Mouse (Mus musculus) yolk sac, embryonic 10.5 days (tissue): ENCODE data around the gene Tex11.
A peak's percentile ranks its signal among the peaks of the same experiment; 100 is the strongest.
"Not testable (repeated sequence)": the region's sequence is repeated elsewhere in the genome, so short reads cannot be mapped to it uniquely, and the experiment has no call there.

Experiments used
- DNase-seq: peaks from one replicate; pipeline ENCODE4 v3.0.0-alpha.2; 2017; ENCODE audit warnings: low spot score

The Tex11 gene

DNA sequence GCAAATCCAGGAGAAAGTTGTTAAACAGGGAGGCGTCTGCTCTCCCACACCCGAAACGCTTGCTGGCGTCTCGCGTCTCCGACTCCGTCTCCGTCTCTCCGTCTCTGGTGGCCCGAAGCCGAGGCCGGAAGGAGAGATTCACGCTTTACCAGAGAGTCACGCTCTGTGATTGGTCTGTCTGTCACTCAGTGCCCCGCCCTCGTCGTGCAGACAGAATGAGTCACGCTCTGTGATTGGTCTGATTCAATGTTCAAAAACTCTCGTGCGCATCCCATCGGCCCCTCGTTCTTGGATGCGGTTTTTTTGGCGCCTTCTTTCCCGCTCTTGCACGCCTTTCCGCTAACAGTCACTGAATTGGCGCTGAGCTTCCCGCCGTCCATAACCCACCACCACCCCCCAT, at the start of gene Tex11:
TSS of gene Tex11 (minus strand) at position 127 of the 400 bp plus-strand sequence.
- no peak for DNase-seq

DNA sequence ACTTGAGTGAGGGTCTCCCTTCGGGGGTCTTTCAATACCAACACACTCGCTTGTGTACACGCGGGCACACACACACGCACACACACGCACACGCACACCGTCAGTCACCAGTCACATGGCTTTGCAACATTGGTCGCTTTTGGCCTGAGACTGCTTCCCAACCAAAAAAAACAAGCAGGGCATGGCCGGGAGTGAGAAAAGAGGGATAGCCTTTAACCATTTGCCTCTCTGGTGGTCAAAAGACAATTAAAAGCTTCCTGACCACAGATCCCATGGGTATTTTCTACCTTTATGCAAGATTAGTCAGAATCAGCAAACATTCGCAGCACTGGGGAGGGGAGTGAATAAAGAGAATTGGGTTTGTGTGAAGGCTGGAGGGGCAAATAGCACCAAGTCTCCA, 26.5 kb upstream of the Tex11 start, which contains the start of gene Slc7a3:
TSS of gene Slc7a3 (minus strand) at position 101 of the 400 bp plus-strand sequence.
- DNase-seq, result no peak

DNA sequence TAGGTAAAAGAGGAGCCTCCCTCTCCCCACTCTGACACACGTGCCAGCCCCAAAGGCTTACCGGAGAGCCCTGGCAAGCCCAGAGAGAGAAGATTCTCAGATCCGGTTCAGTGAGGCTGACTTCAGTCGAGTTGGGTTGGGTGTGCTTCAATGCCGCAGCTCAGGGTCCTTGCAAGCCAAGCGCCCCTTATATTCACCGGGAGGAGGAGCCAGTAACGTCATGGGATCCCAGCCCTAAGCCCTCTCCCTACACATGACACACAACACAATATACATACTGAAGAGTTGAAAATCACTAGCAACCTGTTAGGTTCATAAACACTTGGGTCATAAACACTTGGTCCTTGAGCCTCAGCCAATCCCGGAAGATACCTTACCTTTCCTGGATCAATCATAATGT, 25.7 kb upstream of the Tex11 start:
- DNase-seq, result not testable (repeated sequence)

DNA sequence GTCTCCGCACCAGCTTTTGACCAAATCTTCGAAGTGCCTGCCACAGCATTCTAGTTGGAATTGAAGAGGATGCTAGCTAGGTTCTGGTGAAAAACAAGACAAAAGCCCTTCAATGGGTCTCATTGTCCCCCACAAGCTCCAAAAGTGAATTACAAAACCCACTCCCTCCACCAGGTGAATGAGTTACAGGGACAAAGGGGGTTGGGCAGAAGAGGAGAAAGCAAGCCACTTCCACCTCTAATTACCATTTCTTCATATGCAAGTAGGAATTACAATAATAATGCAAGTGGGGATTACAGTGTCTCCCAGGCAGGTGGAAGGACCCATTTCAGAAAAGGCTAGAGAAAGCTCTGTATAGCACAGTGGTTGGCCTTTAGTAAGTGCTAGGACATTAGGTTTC, 24.7 kb upstream of the Tex11 start:
- no peak for DNase-seq

DNA sequence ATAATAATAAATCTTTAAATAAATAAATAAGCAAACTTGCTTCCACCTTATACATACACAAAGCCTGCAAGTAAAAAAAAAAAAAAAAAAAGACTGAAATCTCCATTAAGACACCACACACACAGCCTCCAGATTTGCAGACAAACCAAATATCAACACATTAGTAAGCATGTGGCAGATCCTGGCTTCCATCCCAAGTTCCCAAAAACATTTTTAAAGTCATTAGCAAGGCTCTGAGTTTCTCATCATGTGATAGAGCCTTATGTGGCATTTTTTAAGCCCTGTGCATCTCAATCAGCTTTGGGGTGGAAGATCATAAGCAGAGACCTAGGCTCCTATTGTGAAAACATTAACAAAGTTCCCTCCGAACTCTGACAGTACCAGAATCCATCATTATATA, 5.8 kb upstream of the Tex11 start:
- DNase-seq, result no peak

DNA sequence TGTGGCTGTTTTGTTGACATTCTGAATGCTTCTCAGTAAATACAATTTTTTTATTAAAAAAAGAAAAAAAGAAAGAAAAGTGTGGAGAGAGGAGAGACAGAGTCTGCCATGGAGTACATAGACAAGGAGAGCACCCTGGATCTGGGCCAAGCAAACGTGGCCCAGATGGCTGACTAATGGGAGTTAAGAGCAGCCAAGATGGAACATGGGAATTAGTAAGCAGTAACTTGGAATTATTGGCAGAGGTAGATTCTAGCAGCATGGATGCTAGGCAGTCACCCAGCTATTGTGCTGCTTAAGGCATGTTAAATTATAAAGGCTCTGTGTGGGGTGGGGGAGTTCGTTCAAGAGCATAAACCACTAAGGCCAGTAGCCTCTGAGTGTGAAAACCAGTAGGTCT, 4.0 kb upstream of the Tex11 start:
- DNase-seq, result no peak

DNA sequence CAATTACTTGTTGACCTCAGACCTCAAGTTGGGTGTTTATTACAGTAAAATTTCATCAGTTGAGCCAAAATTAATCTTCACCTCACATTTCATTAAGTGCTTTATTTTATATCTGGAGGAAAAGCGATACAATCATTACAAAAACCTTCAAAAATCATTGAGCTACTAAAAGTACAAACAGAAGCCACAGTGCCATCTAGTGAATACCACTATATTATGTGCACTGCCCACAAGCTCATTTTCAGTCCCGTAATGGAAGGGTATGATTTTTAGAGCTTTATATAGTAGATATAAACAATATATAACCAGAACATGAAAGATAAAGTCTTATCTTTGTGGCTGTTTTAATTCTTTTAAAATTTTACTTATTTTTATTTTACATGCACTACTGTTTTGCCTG, 115.8 kb downstream of the Tex11 start:
- DNase-seq, result no peak

DNA sequence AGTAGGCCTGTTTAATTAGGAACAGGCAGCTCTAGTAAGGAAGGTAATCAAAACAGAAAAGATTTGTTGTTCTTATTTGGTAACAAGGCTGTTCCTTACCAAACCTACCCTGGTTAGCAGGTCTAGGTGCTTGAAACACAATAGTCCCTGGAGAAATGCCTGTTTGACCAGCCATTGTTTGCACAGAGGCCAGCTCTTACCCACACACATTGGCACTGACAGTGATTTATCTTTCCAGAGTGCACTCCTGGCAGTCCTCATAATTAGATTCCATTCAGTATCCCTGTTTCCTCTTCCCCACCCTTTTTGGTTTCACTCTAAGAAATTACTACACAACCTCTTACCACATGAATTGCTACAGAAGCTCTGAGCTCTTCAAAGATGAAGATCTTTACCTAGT, 220.3 kb downstream of the Tex11 start:
- DNase-seq, result no peak

DNA sequence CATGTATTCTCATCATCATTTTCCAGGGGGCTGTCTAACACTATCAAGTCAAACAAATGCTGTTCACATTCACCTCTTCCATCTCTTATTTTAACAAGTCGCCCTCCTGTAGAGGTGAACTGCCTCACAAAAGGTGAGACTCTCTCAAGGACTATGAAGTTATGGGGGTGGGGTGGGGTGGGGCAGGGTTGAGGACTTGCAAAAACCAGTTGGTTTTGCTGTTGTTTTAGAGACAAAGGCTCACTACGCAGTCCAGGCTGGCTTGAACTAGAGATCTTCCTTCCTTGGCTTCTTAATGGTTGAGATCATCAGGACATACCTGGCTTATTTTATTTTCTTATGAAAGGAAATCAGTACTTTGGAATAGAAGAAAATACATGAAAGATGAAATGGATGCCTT, 226.7 kb downstream of the Tex11 start:
- DNase-seq, result no peak

DNA sequence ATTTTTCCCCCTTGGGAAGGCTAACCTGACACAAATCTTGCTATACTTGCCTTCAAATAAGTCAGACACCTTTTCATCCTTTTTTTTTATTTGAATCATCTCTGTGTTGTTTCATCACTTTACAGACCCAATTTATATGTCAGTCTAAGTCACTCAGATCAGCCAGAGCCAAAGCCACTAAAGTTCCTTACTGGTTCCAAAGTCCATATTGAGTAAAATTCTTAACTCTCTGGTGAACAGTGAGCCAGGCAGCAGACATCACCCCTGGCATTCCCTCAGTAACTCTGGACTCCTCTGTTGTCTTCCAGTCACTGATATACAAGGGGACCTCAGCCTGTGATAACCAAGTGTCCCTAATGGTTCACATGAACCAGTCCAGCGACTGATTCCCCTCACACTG, 233.9 kb downstream of the Tex11 start:
- no peak for DNase-seq

DNA sequence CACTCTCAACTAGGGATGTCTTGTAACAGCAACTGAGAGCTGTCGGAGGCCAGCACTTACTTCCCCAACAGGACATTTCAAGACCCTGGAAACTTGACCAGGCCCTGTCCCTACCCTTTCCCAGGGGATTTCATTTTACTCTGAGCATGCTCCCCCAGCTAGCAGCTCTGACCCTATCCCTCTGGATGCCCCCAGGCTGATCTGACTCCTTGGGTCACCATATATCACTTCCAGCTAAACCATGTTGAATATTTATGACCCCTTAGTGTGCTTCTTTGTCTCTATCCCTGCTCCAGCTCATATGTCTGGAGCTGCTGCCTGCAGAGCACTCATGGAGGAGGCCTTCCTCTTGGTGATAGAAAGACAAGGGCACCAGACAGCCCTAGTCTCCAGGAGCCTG, 238.3 kb downstream of the Tex11 start:
- DNase-seq, result no peak

DNA sequence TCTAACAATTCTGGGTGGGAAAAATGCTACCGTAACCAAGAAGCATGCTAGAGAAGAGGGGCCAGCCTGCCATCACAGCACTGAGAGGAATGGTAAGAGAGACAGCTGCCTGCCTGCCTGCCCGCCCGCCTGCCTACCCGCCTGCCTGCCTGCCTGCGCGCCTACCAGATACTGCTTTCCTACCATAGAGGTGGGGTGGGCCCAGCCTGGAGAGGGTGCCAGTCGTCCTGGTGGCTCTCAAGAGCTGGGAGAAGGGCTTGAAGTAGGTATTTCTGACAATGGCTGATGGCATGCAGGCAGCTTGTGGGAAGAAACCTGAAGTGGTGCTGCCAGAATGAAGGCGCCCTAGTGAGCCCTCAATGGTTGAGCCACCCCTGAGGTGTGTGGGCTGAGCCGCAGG, 240.8 kb downstream of the Tex11 start:
- no peak for DNase-seq

DNA sequence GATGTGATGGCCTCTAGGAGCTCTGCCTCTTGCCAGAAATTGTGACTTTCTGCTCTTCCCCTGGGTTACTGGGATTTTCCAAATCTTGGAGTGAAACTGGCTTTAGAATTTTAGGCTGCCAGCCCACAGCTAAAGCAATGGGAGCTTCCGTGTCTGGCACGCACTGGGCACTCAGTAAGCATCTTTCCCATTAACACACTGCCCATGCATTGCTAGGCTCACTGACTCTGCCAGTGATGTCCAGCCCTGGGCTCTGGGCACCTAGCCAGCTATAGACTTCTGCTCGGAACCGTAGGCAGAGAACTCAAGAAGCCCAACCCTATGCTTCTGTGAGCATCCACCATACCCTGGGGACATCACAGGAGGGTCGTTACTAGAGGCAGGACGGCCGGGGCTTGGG, 243.7 kb downstream of the Tex11 start:
- DNase-seq, result no peak

DNA sequence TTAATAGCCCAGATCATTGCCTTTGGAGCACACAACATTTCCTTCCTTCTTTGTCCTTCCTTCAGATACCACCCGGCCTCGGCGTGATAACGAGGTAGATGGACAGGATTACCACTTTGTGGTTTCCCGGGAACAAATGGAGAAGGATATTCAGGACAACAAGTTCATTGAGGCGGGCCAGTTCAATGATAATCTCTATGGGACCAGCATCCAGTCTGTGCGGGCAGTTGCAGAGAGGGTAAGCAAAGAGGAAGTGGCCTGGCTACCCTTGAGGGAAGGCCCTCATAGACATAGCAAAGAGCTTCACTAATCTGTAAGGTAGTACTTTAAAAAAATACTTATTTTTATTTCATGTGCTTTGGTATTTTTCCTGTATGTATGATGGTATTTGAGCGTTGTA, 245.3 kb downstream of the Tex11 start:
- no peak for DNase-seq

DNA sequence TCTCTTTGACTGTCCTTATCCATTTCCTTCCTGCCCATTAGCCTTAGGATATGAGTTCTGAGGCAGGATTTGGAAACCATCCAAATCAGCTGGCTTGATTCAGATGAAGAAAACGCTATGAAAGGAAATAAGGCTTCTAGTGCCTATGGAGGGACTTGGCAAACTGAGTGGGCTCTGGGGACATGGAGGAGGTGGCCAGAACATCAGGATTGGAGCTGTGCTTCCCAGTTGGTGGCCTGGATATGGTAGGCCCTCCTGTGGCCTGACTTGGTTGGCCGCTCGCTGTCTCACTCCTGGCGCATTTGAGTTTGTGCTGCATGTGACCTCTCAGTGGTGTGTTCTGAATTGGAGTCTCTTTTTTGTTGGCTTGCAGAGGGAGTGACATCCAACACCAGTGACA, 248.3 kb downstream of the Tex11 start:
- no peak for DNase-seq

DNA sequence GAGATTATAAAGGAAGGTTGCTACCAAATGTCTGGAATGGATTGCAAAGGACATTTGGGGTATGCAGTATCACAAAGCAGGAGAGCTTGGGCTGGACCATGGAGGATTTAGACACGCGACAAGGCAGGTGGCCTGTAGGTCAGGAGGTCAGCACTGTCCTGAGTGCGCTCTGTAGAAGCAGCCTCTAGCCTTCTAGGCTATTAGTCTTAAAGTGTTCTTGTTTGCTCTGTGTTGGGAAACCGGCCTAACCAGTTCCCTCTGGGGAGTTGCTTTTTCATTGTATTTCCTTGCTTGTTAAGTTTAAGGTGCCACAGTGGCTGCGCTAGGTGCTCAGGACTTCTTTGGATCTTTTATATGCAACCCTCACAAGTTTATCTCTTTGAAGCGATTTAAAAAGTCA, 257.4 kb downstream of the Tex11 start:
- peak; percentile 32 for DNase-seq

DNA sequence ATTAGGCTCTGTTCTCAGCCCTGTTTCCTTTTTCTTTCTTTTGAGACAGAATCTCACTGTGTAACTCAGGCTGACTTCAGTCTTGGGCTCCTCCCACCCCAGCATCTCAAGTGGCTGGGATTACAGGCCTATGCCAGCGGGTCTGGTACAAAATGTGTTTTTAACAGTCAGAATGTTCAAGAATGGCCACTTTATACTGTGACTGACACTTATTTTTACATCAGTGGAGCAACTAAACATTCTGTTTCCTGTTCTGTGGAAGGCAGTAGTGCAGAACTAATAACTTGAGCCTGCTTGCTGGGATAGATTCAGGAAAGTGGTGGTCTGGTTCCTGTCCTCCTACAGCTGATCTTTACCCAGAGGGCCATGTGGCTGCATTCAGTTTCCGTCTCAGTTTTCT, 258.8 kb downstream of the Tex11 start:
- peak; percentile 13 for DNase-seq

DNA sequence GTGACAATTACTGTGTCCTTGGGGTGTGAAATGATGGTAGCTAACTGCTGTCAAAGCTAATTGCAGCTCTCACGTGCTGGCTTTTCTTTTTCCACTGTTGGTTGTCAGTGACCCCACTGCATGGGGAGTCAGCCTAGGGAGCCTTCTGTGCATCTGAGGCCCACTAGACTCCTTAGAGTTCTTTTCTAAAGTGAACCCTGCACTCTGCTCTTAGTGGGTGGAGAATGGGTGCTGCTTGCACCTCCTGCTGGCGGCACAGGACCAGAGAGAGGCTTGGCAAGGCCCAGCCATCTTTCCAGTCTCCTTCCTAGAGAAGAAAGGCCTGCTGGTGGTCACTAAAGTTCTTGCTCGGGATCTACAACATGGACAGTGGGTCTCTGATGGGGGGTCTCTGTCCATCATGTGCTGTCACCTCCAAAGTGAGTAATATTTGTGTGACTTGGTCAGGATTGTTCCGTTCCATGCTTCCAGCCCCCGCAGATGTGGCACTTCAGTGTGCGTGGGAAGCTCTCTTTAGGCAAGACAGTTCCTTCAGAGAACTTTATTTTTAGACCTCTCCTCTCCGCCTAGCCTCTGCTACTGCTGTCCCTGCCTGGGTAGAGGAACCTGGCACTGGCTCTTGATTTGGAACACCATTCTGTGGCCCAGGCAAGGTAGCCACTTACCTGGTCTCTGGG, 261.5 kb downstream of the Tex11 start:
- no peak for DNase-seq

DNA sequence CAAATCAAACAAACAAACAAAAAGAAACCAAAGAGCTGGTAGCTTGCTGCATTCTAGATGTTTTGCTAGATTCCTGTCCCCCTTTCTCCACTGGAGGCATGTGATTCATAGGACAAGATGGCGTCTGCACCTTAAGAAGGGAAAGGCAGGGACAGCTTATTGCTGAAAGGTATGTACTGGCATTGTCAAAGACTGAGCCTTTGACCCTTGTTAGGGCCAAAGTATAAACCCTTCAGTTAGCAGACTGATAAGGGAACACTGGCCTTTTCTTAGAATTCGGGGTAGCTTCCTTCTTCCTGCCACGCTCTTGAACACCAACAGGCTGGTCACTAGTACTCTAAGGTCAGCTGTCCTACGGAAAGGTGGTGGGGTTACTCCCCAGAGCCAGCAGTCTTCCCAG, 262.1 kb downstream of the Tex11 start:
- DNase-seq, result peak; percentile 48

DNA sequence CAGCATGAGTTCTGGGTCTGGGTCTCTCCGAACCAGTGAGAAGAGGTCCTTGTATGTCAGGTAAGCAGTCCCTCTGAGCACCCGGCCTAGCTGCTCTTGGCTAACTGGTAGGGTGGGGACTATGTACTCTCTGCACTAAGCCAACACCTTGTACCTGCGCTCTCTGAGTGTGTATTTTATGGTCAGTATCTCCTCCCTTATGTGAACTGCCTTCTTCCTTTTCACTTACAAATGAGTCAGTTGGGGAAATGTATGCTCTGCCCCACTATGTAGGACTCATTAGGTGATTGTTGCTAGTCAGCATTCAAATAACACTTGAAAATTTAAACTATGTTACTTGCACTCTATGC, 262.8 kb downstream of the Tex11 start:
- peak; percentile 30 for DNase-seq

DNA sequence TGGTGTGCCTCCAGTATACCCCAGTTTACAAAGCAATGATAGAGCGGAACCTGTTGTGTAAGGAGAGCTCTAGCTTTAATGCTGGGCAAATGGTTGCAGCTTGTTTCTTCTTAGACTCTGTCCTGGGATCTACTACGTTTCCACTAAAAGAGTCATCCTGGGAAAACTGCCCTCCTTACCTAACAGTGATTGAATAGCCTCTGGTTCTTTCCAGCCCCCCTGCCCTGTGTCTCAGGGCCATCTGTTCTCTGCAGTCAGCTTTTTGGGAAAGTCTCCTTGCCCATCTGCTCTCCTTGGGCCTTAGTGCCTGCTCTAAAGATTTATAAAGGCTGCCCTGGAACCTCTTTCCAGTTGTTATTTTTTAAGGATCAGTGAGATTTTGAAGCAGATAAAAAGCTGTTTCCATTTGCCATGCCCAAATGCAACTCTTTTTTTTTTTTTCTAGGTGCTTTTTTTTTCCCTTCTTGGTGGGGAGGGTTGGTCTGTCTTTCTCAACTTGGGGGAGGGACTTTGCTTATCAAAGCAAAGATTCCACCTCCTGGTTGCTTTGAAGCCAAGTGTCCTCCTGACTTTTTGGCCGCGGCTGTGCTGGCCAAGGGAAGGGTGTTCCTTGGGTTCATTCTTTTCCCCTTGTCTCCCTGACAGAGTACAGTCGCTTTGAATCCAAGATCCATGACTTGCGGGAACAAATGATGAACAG, 263.3 kb downstream of the Tex11 start:
- DNase-seq, result peak; percentile 23

DNA sequence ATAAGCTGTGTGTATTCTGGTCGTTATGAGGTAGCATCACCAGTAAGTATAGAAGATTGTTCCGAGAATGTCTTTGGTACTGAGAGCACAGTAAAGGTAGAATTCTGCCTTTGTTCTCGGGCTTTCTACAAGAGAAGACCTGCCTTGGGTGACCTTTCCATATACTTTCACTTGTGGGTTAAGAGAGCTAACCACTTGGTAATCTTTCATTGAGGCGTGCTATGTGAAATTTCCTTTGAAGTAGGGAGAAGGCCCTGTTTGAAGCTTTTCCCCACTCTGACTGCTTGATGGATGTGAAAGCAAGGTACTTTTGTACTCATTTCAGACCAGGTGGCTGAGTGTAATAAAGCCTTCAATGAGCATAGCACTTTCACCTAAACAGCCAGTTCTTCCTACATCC, 270.1 kb downstream of the Tex11 start:
- DNase-seq, result no peak
